Mouse (Mus musculus): Measurements from ENCODE around the gene Nr2e1. TPM values are rescaled to one million over a fixed set of nuclear protein-coding genes. Genes with fewer than 3 reads are reported as not detected.

Nr2e1 gene
- polyA plus RNA-seq, 1 experiment from 2014 or later, result not detected

DNA sequence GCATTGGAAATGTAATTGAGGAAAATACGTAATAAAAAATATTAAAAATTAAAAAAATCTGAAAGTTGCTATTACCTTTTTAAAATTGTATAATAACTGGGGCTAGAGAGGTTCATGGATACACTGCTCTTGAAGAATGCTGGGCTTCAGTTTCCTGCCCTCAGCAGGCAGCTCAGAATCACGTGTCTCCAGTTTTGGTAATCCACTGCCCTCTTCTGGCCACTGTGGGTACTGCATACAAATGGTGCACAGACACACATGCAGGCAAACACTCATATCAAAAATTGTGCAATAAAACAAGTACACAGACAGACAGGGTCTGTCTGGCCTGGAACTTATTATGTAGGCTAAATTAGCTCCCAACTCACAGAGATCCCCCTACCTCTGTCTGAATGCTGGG, 21.4 kb upstream of the Nr2e1 start:
- WGBS (ENCODE audit: insufficient replicate concordance), result 56% methylated on average over 2 of the region's 2 CpGs
- no peak overlapping the region for H3K27ac ChIP-seq
- no peaks in the 10 kb centered on the region for H3K4me1 ChIP-seq (replicated peaks)
- H3K4me2 ChIP-seq, result no peak overlapping the region
- H3K27me3 ChIP-seq, result peaks cover 51% of the 10 kb centered on the region
- no peak for DNase-seq
- no peaks in the 10 kb centered on the region for H3K36me3 ChIP-seq
- ATAC-seq (ENCODE audit: low read depth), result no peak
- peaks cover 5% of the 10 kb centered on the region for H3K9me3 ChIP-seq (replicated peaks)
- no peak overlapping the region for H3K9ac ChIP-seq
- H3K4me3 ChIP-seq (replicated peaks), result no peak overlapping the region

DNA sequence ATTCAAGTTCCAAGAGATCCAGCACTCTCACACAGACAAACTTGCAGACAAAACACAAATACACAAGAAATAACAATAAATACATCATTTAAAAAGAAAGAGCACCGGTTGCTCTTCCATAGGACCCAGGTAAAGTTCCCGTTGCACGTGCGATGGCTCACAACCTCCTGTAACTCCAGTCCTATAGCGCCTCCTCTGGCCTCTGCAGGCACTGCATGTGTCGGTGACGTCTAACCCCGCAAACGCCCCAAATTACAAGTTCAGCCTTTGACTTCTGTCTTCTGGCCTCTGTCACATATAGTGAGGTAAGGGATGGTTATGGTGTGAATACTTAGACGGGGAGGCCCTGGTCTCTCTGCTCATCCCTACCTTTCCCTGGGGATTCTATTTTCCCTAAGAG, 18.1 kb upstream of the Nr2e1 start:
- H3K27me3 ChIP-seq, result peaks cover 43% of the 10 kb centered on the region
- DNase-seq (peak; percentile 37), ATAC-seq (ENCODE audit: low read depth) (no peak)
- H3K4me3 ChIP-seq (replicated peaks), result no peak overlapping the region
- no peak overlapping the region for H3K4me2 ChIP-seq
- H3K9ac ChIP-seq, result no peak overlapping the region
- no peak overlapping the region for H3K27ac ChIP-seq
- 21% methylated on average over 10 of the region's 10 CpGs for WGBS (ENCODE audit: insufficient replicate concordance)
- peaks cover 5% of the 10 kb centered on the region for H3K9me3 ChIP-seq (replicated peaks)
- no peaks in the 10 kb centered on the region for H3K36me3 ChIP-seq
- no peaks in the 10 kb centered on the region for H3K4me1 ChIP-seq (replicated peaks)

DNA sequence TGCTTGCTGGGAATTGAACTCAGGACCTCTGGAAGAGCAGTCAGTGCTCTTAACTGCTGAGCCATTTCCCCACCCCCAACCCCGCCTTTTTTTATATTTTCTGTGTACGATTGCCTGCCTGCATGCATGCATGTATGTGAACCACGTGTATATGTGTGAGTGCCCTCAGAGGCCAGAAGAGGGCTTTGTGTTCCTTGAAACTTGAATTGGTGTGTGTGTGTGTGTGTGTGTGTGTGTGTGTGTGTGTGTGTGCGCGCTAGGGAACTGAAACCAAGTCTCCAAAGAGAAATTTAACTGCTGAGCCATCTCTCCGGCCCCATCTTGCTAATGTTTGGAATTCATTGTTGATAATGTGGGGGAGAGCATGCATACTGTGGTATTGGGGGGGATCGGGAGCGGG, 15.2 kb upstream of the Nr2e1 start:
- Histone ChIP-seq H3K27ac (no peak overlapping the region), H3K4me2 (no peak overlapping the region), H3K27me3 (peaks cover 65% of the 10 kb centered on the region), H3K36me3 (no peaks in the 10 kb centered on the region), H3K4me3 (replicated peaks) (no peak overlapping the region), H3K4me1 (replicated peaks) (no peaks in the 10 kb centered on the region), H3K9ac (no peak overlapping the region), H3K9me3 (replicated peaks) (no peaks in the 10 kb centered on the region)
- ATAC-seq (ENCODE audit: low read depth) (no peak), DNase-seq (no peak)
- 68% methylated on average over 8 of the region's 8 CpGs for WGBS (ENCODE audit: insufficient replicate concordance)

DNA sequence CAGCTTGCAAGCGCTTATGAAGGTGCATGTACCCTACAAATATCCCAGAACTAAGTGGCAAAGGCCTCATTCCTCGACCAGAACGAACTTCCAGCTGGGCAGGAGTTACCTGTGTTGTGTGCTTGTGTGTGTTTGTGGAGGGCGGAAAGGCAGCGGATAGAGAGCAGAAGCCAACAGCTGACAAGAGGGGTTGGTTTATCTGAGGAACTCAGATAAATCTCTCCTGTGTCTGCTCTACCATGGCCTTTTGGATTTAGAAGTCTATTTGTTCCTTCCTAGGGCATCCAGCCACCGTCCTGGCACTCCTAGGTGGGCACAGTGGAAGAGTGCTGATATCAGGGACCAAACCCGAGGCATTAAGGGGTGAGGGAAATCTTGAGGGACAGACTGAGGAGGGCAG, 9.8 kb upstream of the Nr2e1 start:
- DNase-seq, result no peak
- Histone ChIP-seq H3K9ac (no peak overlapping the region), H3K36me3 (no peaks in the 10 kb centered on the region), H3K27ac (no peak overlapping the region), H3K9me3 (replicated peaks) (no peaks in the 10 kb centered on the region), H3K4me1 (replicated peaks) (peaks cover 14% of the 10 kb centered on the region), H3K4me3 (replicated peaks) (no peak overlapping the region), H3K4me2 (no peak overlapping the region), H3K27me3 (peaks cover 96% of the 10 kb centered on the region)
- WGBS (ENCODE audit: insufficient replicate concordance), result 7% methylated on average over 7 of the region's 7 CpGs
- no peak for ATAC-seq (ENCODE audit: low read depth)

DNA sequence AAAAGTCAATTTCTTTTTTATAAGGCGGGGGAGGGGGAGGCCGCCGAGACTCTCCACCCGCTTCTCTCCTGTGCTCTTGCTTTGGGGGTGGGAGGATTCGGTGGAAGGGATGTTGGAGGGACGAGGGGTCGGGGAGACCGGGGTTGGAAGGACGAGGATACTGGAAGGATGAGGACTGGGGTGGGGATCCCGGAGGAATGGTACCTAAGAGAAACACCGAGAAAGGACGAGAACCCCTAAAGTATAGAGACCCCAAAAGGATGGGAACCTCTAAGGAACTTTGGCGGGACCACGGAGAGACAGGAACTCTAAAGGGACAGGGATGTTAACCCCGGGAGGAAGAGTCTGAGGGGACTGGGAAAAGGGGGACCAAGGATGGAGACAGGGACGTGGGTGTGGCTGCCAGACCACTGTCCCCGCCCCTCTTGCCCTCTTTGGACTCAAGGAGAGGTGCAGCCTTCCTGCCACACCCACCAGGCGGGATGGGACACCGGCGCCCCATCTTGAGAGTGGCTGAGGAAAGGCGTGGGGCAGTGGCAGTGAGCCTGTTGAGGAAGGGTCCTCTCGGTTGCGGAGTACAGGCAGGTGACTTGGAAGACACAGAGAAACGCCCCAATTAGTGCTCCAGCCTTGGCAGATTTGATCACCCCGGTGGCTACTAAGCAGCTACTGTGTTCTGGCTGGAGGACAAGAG, 8.7 kb upstream of the Nr2e1 start:
- peaks cover 100% of the 10 kb centered on the region for H3K27me3 ChIP-seq
- H3K4me1 ChIP-seq (replicated peaks), result peaks cover 14% of the 10 kb centered on the region
- no peak for DNase-seq
- no peak overlapping the region for H3K27ac ChIP-seq
- no peaks in the 10 kb centered on the region for H3K36me3 ChIP-seq
- H3K4me2 ChIP-seq, result peak overlapping the region; percentile 45
- peak overlapping the region; percentile 37 for H3K4me3 ChIP-seq (replicated peaks)
- 3% methylated on average over 25 of the region's 25 CpGs for WGBS (ENCODE audit: insufficient replicate concordance)
- no peak overlapping the region for H3K9ac ChIP-seq
- H3K9me3 ChIP-seq (replicated peaks), result no peaks in the 10 kb centered on the region
- no peak for ATAC-seq (ENCODE audit: low read depth)

DNA sequence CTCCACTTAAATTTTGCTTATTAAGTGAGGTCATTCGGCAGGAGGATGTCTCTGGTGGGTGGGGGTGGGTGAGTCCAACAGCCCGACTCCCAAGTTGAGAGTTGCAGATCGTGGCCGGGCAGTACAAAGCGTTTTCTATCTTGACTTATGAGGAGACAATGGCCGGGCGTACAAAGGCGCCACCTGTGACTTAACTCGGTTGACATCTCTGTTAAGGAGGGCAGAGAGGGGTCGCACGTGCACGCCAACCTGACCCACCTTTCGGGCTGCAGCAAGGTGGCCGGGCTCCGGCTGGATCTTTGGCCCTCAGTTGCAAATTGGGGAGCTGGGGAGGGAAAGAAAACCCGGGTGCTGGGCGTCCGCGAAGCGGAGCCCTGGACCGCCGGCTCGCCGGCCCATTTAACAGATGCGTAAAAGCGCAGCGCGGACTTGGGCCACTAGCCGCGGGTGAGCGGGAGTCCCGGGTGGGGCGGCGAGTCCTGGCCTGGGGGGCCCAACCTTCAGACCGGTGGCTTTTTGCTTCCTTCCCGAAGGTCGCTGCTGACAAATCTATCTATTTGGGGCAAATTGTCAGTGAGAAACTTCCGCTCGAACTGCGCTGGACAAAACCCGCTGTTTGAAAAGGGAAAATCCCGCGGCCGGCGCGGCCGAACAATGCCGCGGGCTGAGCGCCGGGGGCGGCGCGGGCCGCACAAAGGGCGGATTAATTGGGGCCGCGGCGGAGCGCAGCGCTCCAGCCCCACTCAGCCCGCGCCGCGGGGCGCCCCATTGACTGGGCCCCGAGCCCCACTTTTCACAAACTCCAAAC, 8.0 kb upstream of the Nr2e1 start:
- ATAC-seq (ENCODE audit: low read depth), result no peak
- Histone ChIP-seq H3K27ac (no peak overlapping the region), H3K4me1 (replicated peaks) (peaks cover 14% of the 10 kb centered on the region), H3K4me2 (peak overlapping the region; percentile 45), H3K9me3 (replicated peaks) (no peaks in the 10 kb centered on the region), H3K27me3 (peaks cover 100% of the 10 kb centered on the region), H3K36me3 (no peaks in the 10 kb centered on the region), H3K9ac (no peak overlapping the region), H3K4me3 (replicated peaks) (peak overlapping the region; percentile 37)
- WGBS (ENCODE audit: insufficient replicate concordance), result 1% methylated on average over 67 of the region's 67 CpGs
- no peak for DNase-seq

DNA sequence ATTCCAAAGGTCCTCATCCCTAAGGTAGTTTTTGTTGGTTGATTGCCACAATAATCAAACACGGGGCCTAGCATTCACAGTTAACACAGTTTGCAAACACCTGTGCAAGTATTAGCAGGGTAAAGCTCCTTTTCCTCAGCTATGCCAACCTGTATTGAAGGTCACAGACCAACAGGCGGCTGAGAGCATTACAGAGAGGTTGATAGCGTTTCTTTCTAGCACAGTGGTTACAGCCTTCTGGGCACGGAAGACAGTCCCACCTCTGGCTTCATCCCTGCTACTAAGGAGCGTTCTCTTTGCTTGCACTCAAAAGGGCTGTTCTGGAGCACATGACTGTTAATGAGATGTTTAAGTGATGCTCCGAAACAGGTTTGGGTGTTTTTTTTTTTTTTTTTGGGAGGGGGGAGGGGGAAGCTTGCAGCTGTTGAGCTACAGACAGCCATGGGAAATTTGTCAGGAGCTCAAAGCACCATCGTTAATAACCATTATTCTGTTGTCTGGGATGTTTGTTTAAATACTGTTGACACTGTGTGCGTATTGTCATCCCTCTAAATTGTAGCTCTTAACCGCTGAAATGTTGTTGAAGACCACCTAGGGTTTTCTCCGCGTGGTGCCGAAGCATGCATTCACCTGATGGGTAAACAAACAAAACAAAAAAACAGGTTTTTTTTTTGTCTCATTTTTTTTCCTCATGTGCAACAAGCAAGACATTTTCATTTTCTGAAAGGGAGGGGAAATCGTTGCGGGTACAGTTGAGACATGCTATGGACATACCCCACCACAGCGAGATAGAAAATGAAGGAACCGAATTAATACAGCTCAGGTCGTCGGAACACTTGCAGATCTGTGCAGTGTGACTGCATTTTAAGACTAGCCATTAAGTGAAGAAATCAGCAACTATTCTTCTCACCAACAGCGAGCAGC, 7.1 kb upstream of the Nr2e1 start:
- no peak for DNase-seq
- H3K4me3 ChIP-seq (replicated peaks), result no peak overlapping the region
- H3K4me1 ChIP-seq (replicated peaks), result peaks cover 14% of the 10 kb centered on the region
- no peaks in the 10 kb centered on the region for H3K9me3 ChIP-seq (replicated peaks)
- H3K27ac ChIP-seq, result no peak overlapping the region
- no peak overlapping the region for H3K4me2 ChIP-seq
- no peak for ATAC-seq (ENCODE audit: low read depth)
- WGBS (ENCODE audit: insufficient replicate concordance), result 4% methylated on average over 19 of the region's 19 CpGs
- no peaks in the 10 kb centered on the region for H3K36me3 ChIP-seq
- no peak overlapping the region for H3K9ac ChIP-seq
- peaks cover 100% of the 10 kb centered on the region for H3K27me3 ChIP-seq

DNA sequence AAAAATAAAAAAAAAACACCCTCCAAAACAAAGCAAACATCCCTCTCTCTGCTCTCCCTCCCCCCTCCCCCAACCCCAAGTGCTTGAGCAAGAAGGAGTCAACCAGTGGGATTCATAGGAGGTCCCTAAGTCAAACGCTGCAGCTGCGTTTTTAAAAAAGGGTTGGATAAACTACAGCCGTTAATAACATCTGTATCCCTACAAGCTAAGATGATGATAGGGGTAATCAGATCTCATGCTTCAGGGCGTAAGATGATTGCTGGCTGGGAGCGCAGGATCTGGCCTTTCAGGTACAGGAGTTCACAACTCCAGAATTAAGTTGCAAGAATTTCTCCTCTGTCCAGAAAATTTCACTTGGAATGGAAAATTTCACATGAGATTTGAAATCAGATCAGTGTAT, 6.1 kb upstream of the Nr2e1 start:
- Histone ChIP-seq H3K4me1 (replicated peaks) (peaks cover 14% of the 10 kb centered on the region), H3K4me3 (replicated peaks) (no peak overlapping the region), H3K9ac (no peak overlapping the region), H3K4me2 (no peak overlapping the region), H3K27me3 (peaks cover 100% of the 10 kb centered on the region), H3K27ac (no peak overlapping the region), H3K9me3 (replicated peaks) (no peaks in the 10 kb centered on the region), H3K36me3 (no peaks in the 10 kb centered on the region)
- ATAC-seq (ENCODE audit: low read depth) (no peak), DNase-seq (no peak)
- 4% methylated on average over 5 of the region's 5 CpGs for WGBS (ENCODE audit: insufficient replicate concordance)

DNA sequence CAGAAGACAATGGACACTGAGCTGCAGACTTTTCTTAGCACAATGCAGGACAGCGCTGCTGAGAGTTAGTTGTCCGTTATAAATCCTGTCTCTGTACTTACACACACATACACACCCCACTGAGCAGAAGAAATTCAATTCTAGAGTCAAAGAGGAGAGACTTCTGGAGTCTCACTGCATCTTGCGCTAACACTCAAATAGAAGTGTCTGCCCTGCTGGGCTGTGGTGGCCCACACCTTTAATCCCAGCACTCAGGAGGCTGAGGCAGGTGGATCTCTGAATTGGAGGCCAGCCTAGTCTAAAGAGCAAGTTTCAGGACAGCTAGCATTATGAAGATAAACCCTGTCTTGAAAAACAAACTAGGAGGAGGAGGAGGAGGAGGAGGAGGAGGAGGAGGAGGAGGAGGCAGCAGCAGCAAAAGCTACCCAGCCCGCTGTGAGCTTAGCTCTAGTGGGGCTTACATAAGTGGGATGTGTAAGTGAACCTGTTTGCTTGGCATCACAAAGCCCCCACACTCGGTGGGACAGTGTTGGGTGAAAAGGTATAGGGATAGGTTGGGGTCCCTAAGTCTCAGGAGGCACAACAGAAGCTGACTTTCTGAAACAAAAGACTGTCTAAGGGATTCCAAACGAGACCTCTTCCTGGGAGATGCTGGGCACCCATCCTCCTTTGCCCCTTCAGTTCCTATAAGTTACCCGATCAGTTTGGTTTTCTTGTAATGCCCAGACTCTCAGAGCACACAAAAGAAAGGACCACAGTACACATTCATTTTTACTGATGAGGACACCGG, 4.7 kb upstream of the Nr2e1 start:
- DNase-seq (no peak), ATAC-seq (ENCODE audit: low read depth) (no peak)
- Histone ChIP-seq H3K9me3 (replicated peaks) (no peaks in the 10 kb centered on the region), H3K4me1 (replicated peaks) (peaks cover 18% of the 10 kb centered on the region), H3K36me3 (no peaks in the 10 kb centered on the region), H3K27me3 (peaks cover 100% of the 10 kb centered on the region), H3K4me3 (replicated peaks) (no peak overlapping the region), H3K9ac (no peak overlapping the region), H3K4me2 (no peak overlapping the region), H3K27ac (no peak overlapping the region)
- WGBS (ENCODE audit: insufficient replicate concordance), result 5% methylated on average over 8 of the region's 8 CpGs

DNA sequence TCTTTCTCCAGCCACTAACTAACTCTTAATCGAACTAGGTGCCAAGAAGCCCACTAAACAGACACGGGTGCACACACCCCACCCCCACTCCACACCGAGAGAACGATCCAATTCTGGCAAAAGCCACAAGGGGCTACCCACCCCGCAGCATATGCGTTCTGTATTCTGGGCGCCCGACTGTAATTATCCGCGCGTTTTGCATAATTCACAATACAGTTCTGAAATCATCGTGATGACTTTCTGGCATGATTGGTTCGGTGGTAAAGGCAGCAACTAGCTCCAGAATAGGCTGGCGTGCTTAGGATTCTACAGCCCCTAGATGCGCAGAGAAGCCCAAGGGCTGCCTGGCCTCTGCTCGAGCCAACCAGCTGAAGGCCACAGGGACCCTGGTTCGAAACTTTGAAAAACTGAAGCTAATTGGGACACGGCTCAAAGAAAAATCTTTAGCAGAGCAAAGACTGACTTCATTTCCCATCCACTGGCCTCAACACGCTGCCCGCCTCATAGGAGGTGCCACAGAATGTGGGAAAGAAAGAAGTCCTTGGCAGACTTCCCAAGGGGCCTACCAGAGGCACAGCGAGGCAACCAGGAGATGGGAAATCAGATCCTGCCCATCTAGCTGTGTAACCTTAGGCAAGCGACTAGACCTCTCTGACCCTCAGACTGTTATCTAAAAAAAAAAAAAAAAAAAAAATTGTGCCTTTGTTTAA, 2.3 kb upstream of the Nr2e1 start:
- ATAC-seq (ENCODE audit: low read depth), result no peak
- H3K36me3 ChIP-seq, result no peaks in the 10 kb centered on the region
- DNase-seq, result no peak
- H3K9me3 ChIP-seq (replicated peaks), result no peaks in the 10 kb centered on the region
- H3K4me3 ChIP-seq (replicated peaks), result no peak overlapping the region
- H3K27ac ChIP-seq, result no peak overlapping the region
- H3K9ac ChIP-seq, result no peak overlapping the region
- peaks cover 100% of the 10 kb centered on the region for H3K27me3 ChIP-seq
- no peak overlapping the region for H3K4me2 ChIP-seq
- 8% methylated on average over 22 of the region's 22 CpGs for WGBS (ENCODE audit: insufficient replicate concordance)
- H3K4me1 ChIP-seq (replicated peaks), result peaks cover 15% of the 10 kb centered on the region

Data from liver, embryonic 13.5 days (tissue).